ENCODE assay signal across 10 mouse cellular contexts in the genomic region with DNA sequence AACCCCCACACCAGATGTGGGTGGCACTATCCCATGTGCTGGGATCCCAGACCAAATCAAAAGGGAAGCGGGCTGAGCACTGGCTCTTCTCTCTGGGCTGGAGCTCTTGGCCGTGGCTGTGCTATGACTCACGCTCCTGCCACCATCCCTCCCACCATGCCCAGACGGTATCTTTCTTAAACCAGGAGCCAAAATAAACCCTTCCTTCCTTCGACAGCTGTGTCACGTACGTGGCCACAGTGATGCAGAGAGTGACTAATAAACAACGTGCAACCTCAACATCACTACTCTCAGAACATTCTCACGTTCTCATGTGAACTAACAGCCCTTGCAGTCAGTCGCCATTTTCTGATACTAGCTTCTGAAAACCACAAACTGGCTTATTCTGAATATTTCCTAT. TPM values are rescaled to one million over a fixed set of nuclear protein-coding genes. Genes with fewer than 3 reads are reported as not detected.
DNase-seq lines count a peak whose midpoint lies in the region; ATAC-seq and TF ChIP-seq lines count a peak whose summit lies in the region.
"Had no signal": no experiment of that assay in that cellular context is flagged by ENCODE, and none has a peak within 500 bp of the region (broad histone marks: within the 10 kb centered on the region; RNA-seq: fewer than 3 reads in every experiment).

No protein-coding gene starts in this region.

- H3K9me3 ChIP-seq in lung, postnatal 0 days (ENCODE audit: low read length) = no peaks in the 10 kb centered on the region
- H3K9me3 ChIP-seq in kidney, embryonic 14.5 days (ENCODE audit: control insufficient read depth, low read length) = no peaks in the 10 kb centered on the region
- H3K9me3 ChIP-seq: hindbrain, embryonic 13.5 days had no signal

- peaks cover 9% of the 10 kb centered on the region for H3K4me1 ChIP-seq in cortical plate, adult 2 months (ENCODE audit: control insufficient read depth, insufficient read depth, low read length)
- no peaks in the 10 kb centered on the region for H3K4me1 ChIP-seq in lung, postnatal 0 days (ENCODE audit: insufficient read depth, low read depth, low read length)
- H3K4me1 ChIP-seq in kidney, embryonic 14.5 days (ENCODE audit: control insufficient read depth, insufficient read depth, low read length) = 0 out of 2 replicates have a peak, but pooled peaks cover 2% of the 10 kb centered on the region

- peak; percentile 90 for ATAC-seq in lung, postnatal 0 days
- ATAC-seq in kidney, embryonic 14.5 days (ENCODE audit: low FRiP score, low TSS enrichment) = no peak

- TF ChIP-seq POLR2A in cortical plate, adult 2 months (IDR thresholded peaks at IDR 0.05; ENCODE audit: extremely low read depth, insufficient read depth, low read length) = no peak

- H3K27me3 ChIP-seq in C2C12 (ENCODE audit: control insufficient read depth, insufficient read depth, insufficient read length) = no peaks in the 10 kb centered on the region
- H3K27me3 ChIP-seq in lung, postnatal 0 days (replicated peaks; ENCODE audit: insufficient read depth, low read length) = no peaks in the 10 kb centered on the region
- no peaks in the 10 kb centered on the region for H3K27me3 ChIP-seq in kidney, embryonic 14.5 days (ENCODE audit: control insufficient read depth, insufficient read depth, low read length)
- H3K27me3 ChIP-seq: hindbrain, embryonic 13.5 days had no signal

- H3K27ac ChIP-seq in cortical plate, adult 2 months (ENCODE audit: insufficient read depth, low read length) = 0 out of 2 replicates have a peak overlapping the region, but pooled peaks have one; percentile 52
- no peak overlapping the region for H3K27ac ChIP-seq in lung, postnatal 0 days (ENCODE audit: low read length)
- no peak overlapping the region for H3K27ac ChIP-seq in kidney, embryonic 14.5 days (ENCODE audit: low read depth, low read length)
- H3K27ac ChIP-seq: hindbrain, embryonic 13.5 days; macrophage had no signal

- peak; percentile 17 to 26 for DNase-seq in cerebellum, postnatal 36 days
- no peak for DNase-seq in cerebellum, postnatal 4 days (ENCODE audit: low spot score in 2 of 2)
- peak; percentile 78 for DNase-seq in lung, postnatal 0 days (ENCODE audit: low spot score)
- DNase-seq in embryo, embryonic 10 days (ENCODE audit: low spot score) = no peak
- DNase-seq in urinary bladder, postnatal 25 days (ENCODE audit: low spot score) = no peak

- peak; percentile 81 for TF ChIP-seq EP300 in lung, postnatal 0 days (IDR thresholded peaks at IDR 0.05)

- no peaks in the 10 kb centered on the region for H3K79me3 ChIP-seq in C2C12 (ENCODE audit: low read depth)

- no peak overlapping the region for H3ac ChIP-seq in C2C12 (ENCODE audit: control insufficient read depth, insufficient read length, low read depth)

- H3K9ac ChIP-seq in lung, postnatal 0 days (replicated peaks; ENCODE audit: low read depth) = no peak overlapping the region
- no peak overlapping the region for H3K9ac ChIP-seq in kidney, embryonic 14.5 days (ENCODE audit: low read depth, low read length)
- H3K9ac ChIP-seq: hindbrain, embryonic 13.5 days had no signal

- no peak overlapping the region for H3K4me2 ChIP-seq in lung, postnatal 0 days (replicated peaks; ENCODE audit: low read depth, low read length)
- H3K4me2 ChIP-seq in kidney, embryonic 14.5 days (replicated peaks; ENCODE audit: low read depth, low read length) = no peak overlapping the region
- H3K4me2 ChIP-seq: hindbrain, embryonic 13.5 days had no signal

- H3K36me3 ChIP-seq in C2C12 (ENCODE audit: control insufficient read depth, insufficient read depth) = peaks cover 28% of the 10 kb centered on the region
- H3K36me3 ChIP-seq in lung, postnatal 0 days (ENCODE audit: insufficient read depth, low read length) = peaks cover 31% of the 10 kb centered on the region
- H3K36me3 ChIP-seq in kidney, embryonic 14.5 days (ENCODE audit: control insufficient read depth, insufficient read depth, low read length) = peaks cover 38% of the 10 kb centered on the region

- no peaks in the 10 kb centered on the region for H3K79me2 ChIP-seq in C2C12 (ENCODE audit: control insufficient read depth, insufficient read depth)

- 47% methylated on average over 10 of the region's 10 CpGs for WGBS in lung, postnatal 0 days
- 78% methylated on average over 10 of the region's 10 CpGs for WGBS in kidney, embryonic 14.5 days

- no peak overlapping the region for H3K4me3 ChIP-seq in C2C12 (ENCODE audit: insufficient read depth, poor library complexity, severe bottlenecking)
- H3K4me3 ChIP-seq in cortical plate, adult 2 months (ENCODE audit: insufficient read depth, low read length) = no peak overlapping the region
- H3K4me3 ChIP-seq in lung, postnatal 0 days (ENCODE audit: low read depth, low read length) = no peak overlapping the region
- no peak overlapping the region for H3K4me3 ChIP-seq in kidney, embryonic 14.5 days (ENCODE audit: low read length)
- H3K4me3 ChIP-seq: hindbrain, embryonic 13.5 days had no signal

- no peak for TF ChIP-seq CTCF in C2C12 (IDR thresholded peaks at IDR 0.05; ENCODE audit: control insufficient read depth, insufficient read depth, insufficient read length)
- no peak for TF ChIP-seq CTCF in cortical plate, adult 2 months (IDR thresholded peaks at IDR 0.05; ENCODE audit: extremely low read depth, insufficient read depth, low read length)
- no peak for TF ChIP-seq CTCF in lung, postnatal 0 days (IDR thresholded peaks at IDR 0.05)

TF ChIP-seq in C2C12, 6 proteins besides CTCF, POLR2A, EP300 and RAD21:
- TF ChIP-seq MAX (IDR thresholded peaks at IDR 0.05) = peak; percentile 86
- peak; percentile 57 for TF ChIP-seq FOSL1 (IDR thresholded peaks at IDR 0.05; ENCODE audit: insufficient read depth, low read length, poor library complexity, severe bottlenecking)
- TF ChIP-seq USF1 (IDR thresholded peaks at IDR 0.05; ENCODE audit: low read depth) = no peak
- peak; percentile 94 for TF ChIP-seq MYOD1 (IDR thresholded peaks at IDR 0.05; ENCODE audit: control insufficient read depth, insufficient read length, low read depth)
- no peak for TF ChIP-seq CEBPB (IDR thresholded peaks at IDR 0.05; ENCODE audit: low read depth)

RNA-seq across cellular contexts. Expression of a gene that starts 38.1 kb away (rescaled TPM):
- 0.02 TPM for polyA plus RNA-seq in C2C12 (2012; fragmentation: generic; extraction: Trizol)
- 12.3 and 12.4 TPM in 2 replicates for polyA plus RNA-seq in cortical plate, adult 2 months (2012; rRNA removed)
- polyA plus RNA-seq in lung, postnatal 0 days (2015; fragmentation: Nextera tagmentation; extraction: Ambion mirVana) = 2.8 and 3.3 TPM in 2 replicates
- 0.46 and 1.0 TPM in 2 replicates for polyA plus RNA-seq in kidney, embryonic 14.5 days (2014; fragmentation: Nextera tagmentation; extraction: Ambion mirVana)
- polyA plus RNA-seq: macrophage had no signal

Comparison
In these comparisons a context has a peak if more than half of its experiments do, and no peak if none do; other contexts are left out.
1. DNase-seq: peak in cerebellum, postnatal 36 days (2 of 2) and lung, postnatal 0 days (single experiment); none in cerebellum, postnatal 4 days (0 of 2), embryo, embryonic 10 days (single experiment) and urinary bladder, postnatal 25 days (single experiment).